Mouse (Mus musculus): ENCODE measurements at regions not wholly inside any gene's neighbourhood (a gene's known extent, or its start where the extent isn't known, plus 50 kb on each side); places are given as distances from the start of the nearest gene placed in this dataset.

GRCm38 (mm10) chr1:128724433-128725091 is 132.5 kb upstream of the Cxcr4 start:
- no peak for DNase-seq (ENCODE audit: low spot score)

DNA sequence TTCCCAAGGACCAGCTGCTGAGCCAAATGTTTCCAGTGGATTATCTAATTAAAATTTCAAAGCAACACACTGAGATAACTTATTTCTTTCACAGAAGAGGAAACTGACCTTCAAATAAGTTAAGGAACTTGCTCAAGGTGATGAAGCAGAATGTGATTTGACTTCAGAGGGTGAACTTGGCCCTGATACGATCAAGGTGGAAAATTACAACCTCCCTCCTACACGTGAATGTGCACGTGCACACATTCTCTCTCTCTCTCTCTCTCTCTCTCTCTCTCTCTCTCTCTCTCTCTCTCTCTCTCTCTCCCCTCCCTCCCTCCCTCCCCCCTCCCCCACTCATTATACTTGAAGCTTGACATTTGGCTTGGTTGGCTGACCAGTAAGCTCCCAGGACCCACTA is 131.8 kb upstream of the Cxcr4 start:
- DNase-seq (ENCODE audit: low spot score) = no peak

DNA sequence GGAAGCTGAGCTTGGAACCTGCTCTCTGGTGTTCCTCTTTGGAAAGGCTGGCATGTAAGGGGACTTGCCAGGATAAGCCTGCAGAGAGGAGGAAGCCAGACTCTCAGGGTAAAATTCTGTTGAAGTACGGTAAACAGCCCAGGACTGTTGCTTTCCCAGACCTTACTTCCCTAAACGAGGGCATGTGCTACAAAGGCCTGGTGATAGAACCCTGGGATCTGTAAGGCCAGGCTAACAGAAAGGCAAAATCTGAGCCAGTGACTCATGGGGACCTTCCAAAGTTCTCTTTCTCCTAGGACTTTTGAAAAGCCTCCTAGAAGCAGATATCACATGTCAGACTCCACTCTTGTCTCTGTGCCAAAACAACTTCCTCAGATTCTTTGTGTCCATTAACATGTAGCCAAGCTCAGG is 130.0 kb upstream of the Cxcr4 start:
- no peak for DNase-seq (ENCODE audit: low spot score)

GRCm38 (mm10) chr1:128714843-128715242 is 122.8 kb upstream of the Cxcr4 start:
- no peak for DNase-seq (ENCODE audit: low spot score)

- DNase-seq (ENCODE audit: low spot score) = no peak
These were observed 120.8 kb upstream of the Cxcr4 start for GRCm38 (mm10) chr1:128712876-128713275.

- DNase-seq (ENCODE audit: low spot score) = peak; percentile 92
These were observed 119.0 kb upstream of the Cxcr4 start for GRCm38 (mm10) chr1:128711121-128711520.

GRCm38 (mm10) chr1:128707747-128708146 is 115.7 kb upstream of the Cxcr4 start:
- no peak for DNase-seq (ENCODE audit: low spot score)

DNA sequence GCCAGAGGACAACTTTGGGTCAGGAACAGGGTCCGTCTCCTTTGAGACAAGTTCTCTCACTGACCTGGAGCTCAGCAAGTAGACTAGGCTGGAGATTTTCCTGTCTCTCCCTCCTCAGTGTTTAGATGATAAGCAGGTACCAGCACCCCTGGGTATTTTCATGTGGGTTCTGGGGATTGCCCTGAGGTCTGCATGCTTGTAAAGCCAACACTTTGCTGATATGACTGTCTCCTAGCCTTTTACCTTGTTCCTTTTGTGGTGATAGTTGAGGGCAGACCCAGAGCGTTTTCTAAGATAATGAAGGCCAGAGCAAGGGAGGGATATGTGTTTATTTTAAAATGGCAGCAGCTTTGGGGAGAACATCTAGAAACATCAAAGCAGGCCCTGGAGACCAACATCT is 114.1 kb upstream of the Cxcr4 start:
- DNase-seq (ENCODE audit: low spot score) = no peak

GRCm38 (mm10) chr1:128705071-128705503 is 113.0 kb upstream of the Cxcr4 start:
- peak; percentile 20 for DNase-seq (ENCODE audit: low spot score)

- peak; percentile 45 for DNase-seq (ENCODE audit: low spot score)
These were observed 109.2 kb upstream of the Cxcr4 start for GRCm38 (mm10) chr1:128701326-128701725.

DNA sequence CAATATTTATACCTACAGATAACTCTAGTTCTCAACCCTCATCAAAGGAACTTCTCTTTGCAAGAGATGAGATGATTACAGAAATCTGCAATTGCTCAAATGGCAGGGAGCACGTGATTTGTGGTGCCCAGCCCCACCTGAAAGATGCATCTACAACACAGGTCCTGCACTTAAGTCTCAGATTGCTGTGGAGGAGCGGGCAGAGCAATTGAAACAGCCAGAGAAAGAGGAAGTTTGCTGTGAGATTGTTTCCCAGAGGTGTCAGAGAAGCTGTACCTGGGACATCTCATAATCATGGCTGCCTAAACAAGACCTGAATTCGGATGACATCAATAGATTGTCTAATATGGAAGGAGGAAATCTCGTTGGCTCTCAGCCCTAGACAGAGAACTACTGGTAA is 105.9 kb upstream of the Cxcr4 start:
- DNase-seq (ENCODE audit: low spot score) = no peak

DNA sequence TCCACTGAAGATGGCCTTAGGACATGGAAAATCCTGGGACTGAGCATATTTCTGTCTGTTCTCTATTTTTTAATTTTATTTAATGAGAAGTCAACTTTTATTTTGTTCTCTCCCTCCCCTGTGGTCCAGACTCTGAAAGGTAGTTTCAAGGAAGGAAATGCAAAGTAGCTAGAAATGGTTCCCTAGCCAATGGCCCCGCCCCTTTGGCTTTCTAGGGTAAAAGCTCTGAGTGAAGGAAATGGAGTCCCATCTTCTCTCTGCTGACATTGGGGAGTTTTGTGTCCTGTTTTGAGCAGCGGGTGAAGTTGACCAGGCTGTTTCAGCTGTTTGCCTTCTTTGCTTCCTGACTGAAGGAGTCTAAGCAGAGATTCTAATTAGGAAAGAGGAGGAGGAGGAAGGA is 103.8 kb upstream of the Cxcr4 start:
- DNase-seq (ENCODE audit: low spot score) = no peak

DNA sequence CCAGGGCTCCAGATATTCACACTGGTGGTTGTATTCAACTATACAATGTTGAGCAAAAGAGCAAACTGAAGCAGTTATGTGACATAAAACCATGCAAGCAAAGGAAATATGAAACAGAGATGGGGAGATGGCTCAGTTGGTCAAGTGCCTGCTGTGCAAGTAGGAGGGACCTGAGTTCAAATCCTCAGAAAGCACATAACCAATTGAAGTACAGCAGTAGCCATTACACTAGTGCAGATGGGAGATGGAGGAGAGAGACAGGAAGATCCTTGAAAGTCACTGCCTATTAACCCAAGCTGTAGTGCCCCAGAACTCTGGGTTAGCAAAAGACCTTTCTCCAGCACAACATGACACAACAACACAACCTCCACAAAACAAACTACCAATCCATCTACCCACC is 100.7 kb upstream of the Cxcr4 start:
- DNase-seq (ENCODE audit: low spot score) = no peak

- no peak for DNase-seq (ENCODE audit: low spot score)
These were observed 100.2 kb upstream of the Cxcr4 start for GRCm38 (mm10) chr1:128692313-128692712.

DNA sequence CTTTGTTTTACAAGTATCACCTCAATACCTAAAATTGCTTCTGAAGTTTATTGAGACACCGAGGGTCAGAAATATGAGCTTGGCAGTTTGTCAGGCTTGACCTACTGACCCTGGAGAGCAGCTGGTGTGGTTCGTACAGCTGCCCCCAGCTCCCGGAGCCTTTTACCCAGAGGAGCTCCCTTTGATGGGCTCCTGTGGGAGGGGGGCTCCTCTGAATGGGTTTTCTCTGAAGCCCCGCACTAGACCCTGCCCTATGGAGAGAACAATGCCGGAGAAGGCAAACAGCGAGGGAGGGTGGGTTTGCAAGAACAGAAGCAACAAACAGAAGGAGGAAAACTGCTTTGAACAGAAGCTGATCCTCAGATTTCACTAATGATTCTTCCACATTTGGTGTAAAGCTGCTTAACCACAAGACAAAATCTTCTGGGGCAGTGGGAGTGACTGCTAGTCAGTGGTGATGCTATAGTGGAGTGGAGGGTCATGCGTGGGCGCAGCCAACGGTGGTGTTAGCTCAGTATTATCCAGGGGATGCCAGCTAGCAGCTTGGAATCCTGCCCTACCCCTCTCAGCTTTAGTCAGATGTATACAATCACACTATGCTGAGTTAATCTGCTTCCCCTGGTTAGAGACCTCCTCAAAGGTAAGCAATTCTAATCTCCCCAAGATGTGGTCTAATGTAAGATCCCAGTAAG is 95.3 kb upstream of the Cxcr4 start:
- no peak for DNase-seq (ENCODE audit: low spot score)

DNA sequence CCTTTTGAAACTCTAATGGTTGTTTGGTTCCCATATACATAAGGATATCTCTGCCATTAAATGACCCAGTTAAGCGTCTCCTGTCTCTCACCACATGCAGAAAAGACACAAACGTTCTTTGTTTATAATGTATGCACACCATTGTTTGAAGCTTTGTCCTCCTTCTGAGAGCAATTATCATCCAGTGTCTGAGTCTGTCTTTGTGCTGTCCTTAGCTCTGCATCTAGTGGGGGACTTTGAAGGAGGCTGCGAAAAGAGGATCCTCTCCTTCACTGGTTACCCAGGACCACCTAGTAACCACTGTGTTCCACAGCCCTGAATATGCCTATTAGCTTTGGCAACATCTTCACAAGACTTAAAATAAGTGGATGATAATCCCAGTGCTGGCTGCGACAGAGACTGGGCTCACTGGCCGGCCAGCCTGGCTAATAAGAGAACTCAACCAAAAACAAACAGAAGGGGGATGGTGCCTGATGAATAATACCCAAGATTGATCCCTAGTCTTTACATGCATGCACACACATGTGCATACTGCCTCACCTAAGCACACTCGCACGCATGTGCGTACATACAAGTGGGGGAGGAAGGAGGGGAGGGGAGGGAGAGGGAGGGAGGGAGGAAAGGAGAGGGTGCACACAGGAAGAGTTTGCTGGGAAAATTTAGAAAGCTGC is 93.5 kb upstream of the Cxcr4 start:
- DNase-seq (ENCODE audit: low spot score) = no peak

- no peak for DNase-seq (ENCODE audit: low spot score)
These were observed 90.8 kb upstream of the Cxcr4 start for GRCm38 (mm10) chr1:128682942-128683341.

GRCm38 (mm10) chr1:128681261-128681660 is 89.2 kb upstream of the Cxcr4 start:
- DNase-seq (ENCODE audit: low spot score) = no peak

DNA sequence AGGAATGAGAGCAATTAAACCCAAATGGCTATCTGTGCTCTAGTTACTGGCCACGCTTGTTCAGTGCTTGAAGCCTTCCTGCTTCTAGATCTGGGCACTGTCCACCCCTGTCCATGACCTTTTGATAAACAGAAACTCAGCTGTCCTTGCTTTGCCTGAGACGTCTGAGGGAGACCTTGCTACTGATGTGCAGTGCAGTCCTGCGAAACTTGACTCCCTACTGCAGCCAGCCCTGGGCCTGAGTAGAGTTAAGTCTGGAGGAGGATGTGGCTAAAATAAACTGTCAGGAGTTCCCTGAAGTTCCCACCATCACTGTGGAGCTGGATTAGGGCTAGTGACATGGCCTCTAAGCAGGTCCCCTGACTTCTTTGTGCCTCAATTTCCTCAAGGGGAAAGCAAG is 88.4 kb upstream of the Cxcr4 start:
- DNase-seq (ENCODE audit: low spot score) = no peak

- no peak for DNase-seq (ENCODE audit: low spot score)
These were observed 87.9 kb upstream of the Cxcr4 start for GRCm38 (mm10) chr1:128680012-128680411.

DNA sequence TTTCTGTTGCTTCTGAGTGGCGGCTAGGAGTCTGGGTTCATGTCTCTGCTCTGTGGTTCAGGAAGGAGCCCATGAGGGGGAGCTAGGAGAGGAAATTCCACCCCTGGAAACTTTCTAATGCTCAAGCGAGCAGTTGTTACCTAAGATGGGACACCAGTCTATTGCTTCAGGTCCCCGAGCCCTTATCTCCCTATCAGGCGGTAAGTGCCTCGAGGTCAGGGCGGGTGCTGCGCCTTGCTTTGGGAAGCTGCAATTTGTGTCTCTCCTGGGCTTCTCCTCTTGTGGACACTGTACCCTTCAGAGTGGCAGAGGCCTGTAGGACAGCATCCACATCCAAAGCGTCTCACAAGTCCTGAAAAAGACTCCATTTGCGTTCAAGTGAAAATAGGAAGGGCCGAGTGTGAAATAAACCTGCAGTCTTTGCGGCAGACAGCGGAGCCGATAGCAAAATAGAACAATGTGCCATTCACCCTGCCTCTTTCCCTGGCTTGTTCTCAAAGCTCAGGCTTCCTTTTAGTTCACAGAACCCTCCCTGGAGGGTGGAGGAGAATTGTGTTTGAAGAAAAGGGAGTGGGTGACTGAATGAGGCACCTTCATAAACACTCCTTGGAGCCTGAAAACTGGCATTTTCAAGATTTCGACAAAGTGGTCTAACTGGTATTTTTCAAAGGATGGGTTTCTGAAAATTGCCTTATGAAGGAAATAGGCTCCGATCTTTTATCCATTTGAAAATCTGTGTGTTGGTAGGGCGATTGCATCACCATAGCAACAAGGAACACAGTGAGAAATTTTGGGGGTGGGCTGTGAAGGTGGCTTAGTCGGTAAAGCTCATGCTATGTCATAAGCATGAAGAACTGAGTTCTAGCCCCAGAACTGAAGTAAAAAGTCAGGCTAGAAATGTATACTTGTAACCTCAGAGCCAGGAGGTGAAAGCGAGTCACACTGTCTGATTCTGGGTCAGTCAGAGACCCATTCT is 87.2 kb upstream of the Cxcr4 start:
- no peak for DNase-seq (ENCODE audit: low spot score)

GRCm38 (mm10) chr1:128675538-128675937 is 83.4 kb upstream of the Cxcr4 start:
- no peak for DNase-seq (ENCODE audit: low spot score)
